Mouse (Mus musculus): ENCODE data around the gene Dkc1. TPM values are rescaled to one million over a fixed set of nuclear protein-coding genes. Genes with fewer than 3 reads are reported as not detected.

The Dkc1 gene
- polyA plus RNA-seq, 1 experiment, result 2.1 TPM

DNA sequence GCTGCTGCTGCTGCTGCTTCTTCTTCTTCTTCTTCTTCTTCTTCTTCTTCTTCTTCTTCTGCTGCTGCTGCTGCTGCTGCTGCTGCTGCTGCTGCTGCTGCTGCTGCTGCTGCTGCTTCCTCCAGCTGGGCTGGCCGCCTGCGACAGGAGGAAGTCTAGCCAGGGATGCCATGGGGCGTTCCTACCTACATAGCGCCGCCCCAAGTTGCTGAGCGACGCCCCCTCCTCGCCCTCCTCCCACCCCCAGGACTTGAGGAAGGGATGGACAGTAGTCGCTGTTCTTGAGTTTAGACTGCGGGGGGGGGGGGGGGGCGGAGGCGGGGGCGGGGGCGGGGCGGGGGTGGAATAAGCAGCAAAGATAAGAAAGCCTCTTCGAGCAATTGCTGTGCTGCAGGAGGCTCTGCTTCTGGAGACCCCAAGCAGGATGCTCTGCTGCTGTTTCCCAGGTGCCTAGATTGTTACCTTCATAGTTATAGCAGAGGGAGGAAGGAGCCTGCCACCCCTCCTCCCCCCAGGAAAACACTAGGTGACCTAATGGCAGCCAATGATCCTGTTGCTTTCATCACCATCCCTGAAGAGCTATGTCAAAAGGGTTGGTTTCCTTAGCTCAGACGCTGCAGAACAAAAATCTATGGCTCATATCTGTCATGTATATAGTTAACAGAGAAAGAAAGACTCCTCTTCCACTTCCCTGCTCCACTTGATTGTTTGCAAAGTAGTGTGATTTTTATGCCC, 10.7 kb upstream of the Dkc1 start, which contains the start of gene Gab3:
Gab3 (minus strand) TSS at position 685 of the 735 bp plus-strand sequence.
- Histone ChIP-seq H3K27ac (ENCODE audit: control insufficient read depth, insufficient read depth, low read depth, low read length) (no peak within 1 kb of the TSS), H3K4me1 (ENCODE audit: control insufficient read depth, insufficient read depth, low read length) (no peaks in the 10 kb centered on the region), H3K4me3 (ENCODE audit: control insufficient read depth, low read depth, low read length) (peak within 1 kb of the TSS; percentile 78), H3K27me3 (ENCODE audit: control insufficient read depth, insufficient read depth, low read length) (no peaks in the 10 kb centered on the region), H3K36me3 (ENCODE audit: control insufficient read depth, insufficient read depth, low read length) (no peaks in the 10 kb centered on the region)
- TF ChIP-seq CTCF (IDR thresholded peaks at IDR 0.05; ENCODE audit: control insufficient read depth, insufficient read depth, insufficient replicate concordance, low read depth, low read length), result no peak
- no peak for TF ChIP-seq POLR2A (IDR thresholded peaks at IDR 0.05; ENCODE audit: control insufficient read depth, low read depth, low read length)

DNA sequence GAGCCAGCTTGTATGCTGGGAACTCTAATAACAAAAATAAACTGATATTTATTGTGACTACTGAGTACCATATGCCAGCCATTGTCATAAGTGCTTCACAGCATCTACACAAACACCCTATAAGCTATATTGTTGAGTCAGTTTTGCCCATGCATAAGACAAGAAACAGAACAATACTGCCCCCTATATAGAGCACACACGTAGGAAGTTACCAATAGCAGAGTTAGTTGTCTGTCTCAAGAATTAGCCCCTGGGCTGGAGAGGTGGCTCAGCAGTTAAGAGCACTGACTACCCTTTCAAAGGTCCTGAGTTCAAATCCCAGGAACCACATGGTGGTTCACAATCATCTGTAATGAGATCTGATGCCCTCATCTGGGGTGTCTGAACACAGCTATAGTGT, 10.0 kb upstream of the Dkc1 start:
- Histone ChIP-seq H3K4me3 (ENCODE audit: control insufficient read depth, low read depth, low read length) (no peak overlapping the region), H3K36me3 (ENCODE audit: control insufficient read depth, insufficient read depth, low read length) (no peaks in the 10 kb centered on the region), H3K27me3 (ENCODE audit: control insufficient read depth, insufficient read depth, low read length) (no peaks in the 10 kb centered on the region), H3K4me1 (ENCODE audit: control insufficient read depth, insufficient read depth, low read length) (no peaks in the 10 kb centered on the region), H3K27ac (ENCODE audit: control insufficient read depth, insufficient read depth, low read depth, low read length) (no peak overlapping the region)
- TF ChIP-seq CTCF (IDR thresholded peaks at IDR 0.05; ENCODE audit: control insufficient read depth, insufficient read depth, insufficient replicate concordance, low read depth, low read length), result no peak
- TF ChIP-seq POLR2A (IDR thresholded peaks at IDR 0.05; ENCODE audit: control insufficient read depth, low read depth, low read length), result no peak

DNA sequence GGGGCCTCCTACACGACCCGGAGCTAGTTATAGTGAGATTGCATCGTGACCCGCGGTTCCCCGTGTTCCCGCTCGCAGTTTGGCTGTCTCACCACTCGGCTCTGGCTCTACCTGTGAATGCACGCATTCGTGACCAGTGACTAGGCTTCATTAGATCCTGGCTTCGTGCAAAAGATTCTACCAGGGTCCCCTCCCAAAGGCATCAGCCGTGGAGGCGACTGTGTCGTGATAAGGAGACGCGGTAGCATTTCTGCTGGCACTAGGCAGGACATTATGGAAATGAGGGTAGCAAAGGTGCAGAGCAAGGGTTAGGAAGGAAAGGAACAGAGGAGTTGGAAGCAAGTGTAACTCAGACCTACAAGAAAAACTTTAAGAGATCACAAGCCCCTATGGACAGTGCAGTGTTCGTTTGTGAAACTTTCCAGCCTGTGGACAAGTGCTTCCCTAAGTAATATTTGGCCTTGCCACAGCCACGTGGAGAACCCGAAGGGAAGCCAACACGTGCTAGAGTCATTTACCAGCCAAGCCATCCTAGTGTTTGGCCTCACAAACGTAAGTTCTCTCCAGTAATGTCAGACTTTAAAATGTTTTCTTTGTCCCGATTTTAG, 613 bp downstream of the Dkc1 start:
- Histone ChIP-seq H3K36me3 (ENCODE audit: control insufficient read depth, insufficient read depth, low read length) (no peaks in the 10 kb centered on the region), H3K27ac (ENCODE audit: control insufficient read depth, insufficient read depth, low read depth, low read length) (peak overlapping the region; percentile 60; the same call in 1 of the 2 replicates), H3K4me1 (ENCODE audit: control insufficient read depth, insufficient read depth, low read length) (no peaks in the 10 kb centered on the region), H3K4me3 (ENCODE audit: control insufficient read depth, low read depth, low read length) (peak overlapping the region; percentile 90), H3K27me3 (ENCODE audit: control insufficient read depth, insufficient read depth, low read length) (no peaks in the 10 kb centered on the region)
- no peak for TF ChIP-seq POLR2A (IDR thresholded peaks at IDR 0.05; ENCODE audit: control insufficient read depth, low read depth, low read length)
- TF ChIP-seq CTCF (IDR thresholded peaks at IDR 0.05; ENCODE audit: control insufficient read depth, insufficient read depth, insufficient replicate concordance, low read depth, low read length), result no peak

DNA sequence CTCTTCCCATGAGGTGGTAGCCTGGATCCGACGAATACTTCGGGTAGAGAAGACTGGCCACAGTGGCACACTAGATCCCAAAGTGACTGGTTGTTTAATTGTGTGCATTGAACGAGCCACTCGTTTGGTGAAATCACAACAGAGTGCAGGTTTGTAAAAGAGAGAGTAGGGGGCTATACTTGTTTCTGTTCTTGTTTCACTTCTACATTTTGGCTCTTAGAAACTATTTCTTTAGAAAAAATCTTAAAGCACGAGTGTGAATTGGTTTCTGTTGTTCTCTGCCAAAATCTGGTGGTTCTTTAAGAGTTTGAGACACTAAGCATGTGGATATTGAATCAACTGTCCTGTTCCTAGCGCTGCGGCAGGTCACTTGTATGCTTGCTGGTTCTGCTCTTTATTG, 3.1 kb downstream of the Dkc1 start:
- no peaks in the 10 kb centered on the region for H3K4me1 ChIP-seq (ENCODE audit: control insufficient read depth, insufficient read depth, low read length)
- H3K4me3 ChIP-seq (ENCODE audit: control insufficient read depth, low read depth, low read length), result no peak overlapping the region
- H3K27ac ChIP-seq (ENCODE audit: control insufficient read depth, insufficient read depth, low read depth, low read length), result no peak overlapping the region
- TF ChIP-seq POLR2A (IDR thresholded peaks at IDR 0.05; ENCODE audit: control insufficient read depth, low read depth, low read length) (no peak), CTCF (IDR thresholded peaks at IDR 0.05; ENCODE audit: control insufficient read depth, insufficient read depth, insufficient replicate concordance, low read depth, low read length) (no peak)
- H3K36me3 ChIP-seq (ENCODE audit: control insufficient read depth, insufficient read depth, low read length), result no peaks in the 10 kb centered on the region
- no peaks in the 10 kb centered on the region for H3K27me3 ChIP-seq (ENCODE audit: control insufficient read depth, insufficient read depth, low read length)

DNA sequence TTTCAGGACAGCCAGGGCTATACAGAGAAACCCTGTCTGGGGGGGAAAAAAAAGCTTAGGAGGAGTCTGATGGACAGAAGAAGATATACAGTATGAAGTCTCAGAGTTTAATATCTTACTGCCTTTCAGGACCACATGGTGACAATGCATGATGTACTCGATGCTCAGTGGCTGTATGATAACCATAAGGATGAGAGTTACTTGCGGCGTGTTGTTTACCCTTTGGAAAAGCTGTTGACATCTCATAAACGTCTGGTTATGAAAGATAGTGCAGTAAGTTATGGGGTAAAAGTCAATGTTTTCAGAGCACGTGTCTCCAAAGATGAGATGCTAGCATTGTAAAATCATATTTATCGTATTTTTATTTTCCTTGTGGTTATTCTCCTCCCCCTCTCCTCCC, 6.6 kb downstream of the Dkc1 start:
- Histone ChIP-seq H3K4me3 (ENCODE audit: control insufficient read depth, low read depth, low read length) (no peak overlapping the region), H3K27ac (ENCODE audit: control insufficient read depth, insufficient read depth, low read depth, low read length) (no peak overlapping the region), H3K36me3 (ENCODE audit: control insufficient read depth, insufficient read depth, low read length) (no peaks in the 10 kb centered on the region), H3K4me1 (ENCODE audit: control insufficient read depth, insufficient read depth, low read length) (no peaks in the 10 kb centered on the region), H3K27me3 (ENCODE audit: control insufficient read depth, insufficient read depth, low read length) (no peaks in the 10 kb centered on the region)
- no peak for TF ChIP-seq CTCF (IDR thresholded peaks at IDR 0.05; ENCODE audit: control insufficient read depth, insufficient read depth, insufficient replicate concordance, low read depth, low read length)
- TF ChIP-seq POLR2A (IDR thresholded peaks at IDR 0.05; ENCODE audit: control insufficient read depth, low read depth, low read length), result no peak

DNA sequence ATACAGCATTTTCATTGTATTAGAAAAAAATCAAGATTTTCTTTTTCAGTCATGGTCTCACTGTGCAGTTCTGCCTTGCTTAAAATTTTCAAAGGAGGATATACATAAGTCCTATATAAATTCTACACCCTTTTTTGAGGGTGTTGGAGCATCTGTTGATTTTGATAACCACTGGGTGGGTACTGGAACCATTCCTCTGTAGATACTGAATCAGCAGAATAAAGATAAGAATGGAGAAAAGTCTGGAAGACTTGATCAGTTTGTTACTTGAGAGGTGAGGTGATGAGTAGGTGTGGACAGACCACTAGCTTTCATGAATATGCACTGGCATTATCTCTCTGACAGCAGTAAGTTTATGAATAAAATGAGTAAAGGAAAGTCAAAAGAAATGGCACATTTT, 19.9 kb downstream of the Dkc1 start:
- no peak for TF ChIP-seq POLR2A (IDR thresholded peaks at IDR 0.05; ENCODE audit: control insufficient read depth, low read depth, low read length)
- TF ChIP-seq CTCF (IDR thresholded peaks at IDR 0.05; ENCODE audit: control insufficient read depth, insufficient read depth, insufficient replicate concordance, low read depth, low read length), result no peak
- Histone ChIP-seq H3K36me3 (ENCODE audit: control insufficient read depth, insufficient read depth, low read length) (no peaks in the 10 kb centered on the region), H3K27me3 (ENCODE audit: control insufficient read depth, insufficient read depth, low read length) (no peaks in the 10 kb centered on the region), H3K27ac (ENCODE audit: control insufficient read depth, insufficient read depth, low read depth, low read length) (no peak overlapping the region), H3K4me1 (ENCODE audit: control insufficient read depth, insufficient read depth, low read length) (no peaks in the 10 kb centered on the region), H3K4me3 (ENCODE audit: control insufficient read depth, low read depth, low read length) (no peak overlapping the region)

DNA sequence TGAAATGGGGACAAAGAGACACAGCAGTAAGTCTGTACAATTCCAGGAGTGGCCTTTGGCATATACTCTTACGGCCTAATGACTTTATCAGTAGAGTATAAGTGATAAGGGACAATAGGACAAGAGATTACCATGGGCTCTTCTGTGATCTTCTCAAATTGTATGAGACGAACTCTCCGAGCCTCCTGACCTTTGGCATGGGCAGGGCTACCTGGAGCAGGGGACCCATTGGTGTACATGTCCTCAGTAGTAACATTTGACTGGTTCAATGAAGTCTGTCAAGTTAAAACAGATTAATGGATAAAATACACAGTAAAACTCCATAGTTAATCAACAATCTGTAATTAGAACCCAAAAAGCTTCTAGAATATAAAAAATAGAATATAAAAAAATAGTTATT, 30.0 kb downstream of the Dkc1 start:
- H3K36me3 ChIP-seq (ENCODE audit: control insufficient read depth, insufficient read depth, low read length), result no peaks in the 10 kb centered on the region
- H3K27ac ChIP-seq (ENCODE audit: control insufficient read depth, insufficient read depth, low read depth, low read length), result no peak overlapping the region
- TF ChIP-seq POLR2A (IDR thresholded peaks at IDR 0.05; ENCODE audit: control insufficient read depth, low read depth, low read length) (no peak), CTCF (IDR thresholded peaks at IDR 0.05; ENCODE audit: control insufficient read depth, insufficient read depth, insufficient replicate concordance, low read depth, low read length) (no peak)
- H3K27me3 ChIP-seq (ENCODE audit: control insufficient read depth, insufficient read depth, low read length), result no peaks in the 10 kb centered on the region
- H3K4me3 ChIP-seq (ENCODE audit: control insufficient read depth, low read depth, low read length), result no peak overlapping the region
- H3K4me1 ChIP-seq (ENCODE audit: control insufficient read depth, insufficient read depth, low read length), result no peaks in the 10 kb centered on the region

All from testis, adult 2 months (tissue).